Mouse (Mus musculus): ENCODE data around the gene Rab9.

The Rab9 gene

GRCm38 (mm10) chrX:166479365-166479983 lies at the start of gene Rab9:
Rab9 (minus strand) TSS chrX:166479867.
- peak; percentile 92 for DNase-seq

GRCm38 (mm10) chrX:166528126-166528525 lies 48.5 kb upstream of the Rab9 start:
- no peak for DNase-seq

- DNase-seq, result no peak
These were observed 46.1 kb upstream of the Rab9 start for GRCm38 (mm10) chrX:166525637-166526315.

GRCm38 (mm10) chrX:166520782-166521181 lies 41.1 kb upstream of the Rab9 start:
- DNase-seq, result no peak

GRCm38 (mm10) chrX:166518345-166518744 lies 38.7 kb upstream of the Rab9 start, which contains the start of gene Tceanc:
Tceanc (minus strand) TSS chrX:166518567.
- DNase-seq, result no peak

- DNase-seq, result no peak
These were observed 37.0 kb upstream of the Rab9 start for GRCm38 (mm10) chrX:166516631-166517030.

- DNase-seq, result no peak
These were observed 36.3 kb upstream of the Rab9 start for GRCm38 (mm10) chrX:166515923-166516322.

- DNase-seq, result peak; percentile 3
These were observed 34.4 kb upstream of the Rab9 start for GRCm38 (mm10) chrX:166514035-166514434.

GRCm38 (mm10) chrX:166512071-166512470 lies 32.4 kb upstream of the Rab9 start:
- no peak for DNase-seq

- no peak for DNase-seq
These were observed 31.4 kb upstream of the Rab9 start for GRCm38 (mm10) chrX:166511107-166511506.

- DNase-seq, result peak; percentile 95
These were observed 30.4 kb upstream of the Rab9 start for GRCm38 (mm10) chrX:166509761-166510738.

GRCm38 (mm10) chrX:166504421-166504820 lies 24.8 kb upstream of the Rab9 start:
- DNase-seq, result no peak

GRCm38 (mm10) chrX:166499496-166500190 lies 20.0 kb upstream of the Rab9 start:
- no peak for DNase-seq

- no peak for DNase-seq
These were observed 18.1 kb upstream of the Rab9 start for GRCm38 (mm10) chrX:166497771-166498170.

- no peak for DNase-seq
These were observed 15.4 kb upstream of the Rab9 start for GRCm38 (mm10) chrX:166495052-166495451.

GRCm38 (mm10) chrX:166478631-166479364 lies 869 bp downstream of the Rab9 start:
- DNase-seq, result peak; percentile 9

- no peak for DNase-seq
These were observed 2.3 kb downstream of the Rab9 start for GRCm38 (mm10) chrX:166477393-166477792.

- no peak for DNase-seq
These were observed 7.1 kb downstream of the Rab9 start for GRCm38 (mm10) chrX:166472612-166473011.

GRCm38 (mm10) chrX:166468321-166468720 lies 11.3 kb downstream of the Rab9 start:
- no peak for DNase-seq

- no peak for DNase-seq
These were observed 24.1 kb downstream of the Rab9 start for GRCm38 (mm10) chrX:166455525-166455924.

GRCm38 (mm10) chrX:166454331-166454730 lies 25.3 kb downstream of the Rab9 start:
- DNase-seq, result no peak

- DNase-seq, result no peak
These were observed 26.1 kb downstream of the Rab9 start for GRCm38 (mm10) chrX:166453532-166453931.

All from cerebellum, adult 11-12 months (tissue).